ENCODE assay signal across 9 mouse cellular contexts in the genomic region with DNA sequence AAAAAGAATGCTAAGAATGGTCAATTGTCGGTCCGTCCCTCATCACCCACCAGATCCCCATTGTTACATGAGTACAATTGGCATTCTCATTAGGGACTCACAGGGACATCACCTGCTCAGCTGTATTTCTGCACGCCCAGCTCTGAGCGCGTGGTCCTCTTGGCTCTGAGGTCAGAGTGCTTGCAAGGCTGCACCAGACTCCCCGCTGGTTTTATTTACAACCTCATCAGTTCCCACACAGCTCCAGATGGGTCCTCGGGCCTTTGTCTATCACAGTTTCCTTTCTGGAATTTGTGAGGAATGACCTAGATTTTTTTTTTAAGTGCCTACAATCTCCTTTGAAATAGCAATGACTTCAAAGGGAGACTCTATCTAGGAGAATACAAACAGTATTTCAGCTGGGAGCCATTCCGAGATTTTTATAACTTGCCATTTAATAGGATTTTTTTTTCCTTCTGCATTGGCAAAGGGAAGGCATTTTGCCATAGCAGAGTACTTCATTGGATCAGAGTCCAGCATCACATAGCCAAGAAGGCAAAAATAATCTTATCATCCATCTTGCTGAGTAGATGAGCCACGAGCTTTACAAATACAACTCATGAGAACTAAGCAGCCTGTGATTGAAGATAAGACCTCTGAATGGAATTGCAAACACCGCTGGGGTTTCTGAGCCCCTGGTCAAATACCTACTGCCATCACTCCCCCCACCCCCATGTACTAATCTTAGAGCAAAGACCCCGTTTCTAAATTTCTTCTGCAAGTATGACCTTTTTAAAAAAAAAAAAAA.
DNase-seq lines count a peak whose midpoint lies in the region; ATAC-seq and TF ChIP-seq lines count a peak whose summit lies in the region.
"Had no signal": no experiment of that assay in that cellular context is flagged by ENCODE, and none has a peak within 500 bp of the region (broad histone marks: within the 10 kb centered on the region; RNA-seq: fewer than 3 reads in every experiment).

No protein-coding gene starts in this region.

- no peaks in the 10 kb centered on the region for H3K9me3 ChIP-seq in ES-Bruce4 (replicated peaks; ENCODE audit: control insufficient read depth, insufficient read depth, low read length, poor library complexity, severe bottlenecking)
- no peaks in the 10 kb centered on the region for H3K9me3 ChIP-seq in forebrain, postnatal 0 days (ENCODE audit: low read length)
- H3K9me3 ChIP-seq in midbrain, embryonic 10.5 days (replicated peaks), result no peaks in the 10 kb centered on the region

- no peaks in the 10 kb centered on the region for H3K36me3 ChIP-seq in ES-Bruce4 (ENCODE audit: control insufficient read depth, insufficient read depth, low read length, poor library complexity, severe bottlenecking)
- H3K36me3 ChIP-seq in forebrain, postnatal 0 days (ENCODE audit: insufficient read depth), result no peaks in the 10 kb centered on the region
- H3K36me3 ChIP-seq in midbrain, embryonic 10.5 days, result no peaks in the 10 kb centered on the region

- TF ChIP-seq CTCF in ES-Bruce4 (IDR thresholded peaks at IDR 0.05; ENCODE audit: low read depth, low read length), result no peak
- TF ChIP-seq CTCF in forebrain, postnatal 0 days (IDR thresholded peaks at IDR 0.05; ENCODE audit: low read depth), result no peak

- no peak overlapping the region for H3K27ac ChIP-seq in ES-Bruce4 (ENCODE audit: insufficient read depth, low read length)
- H3K27ac ChIP-seq in forebrain, postnatal 0 days (ENCODE audit: low read depth, low read length), result peak overlapping the region; percentile 45
- peak overlapping the region; percentile 28; the same call in 1 of the 2 replicates for H3K27ac ChIP-seq in midbrain, embryonic 10.5 days (replicated peaks)
- H3K27ac ChIP-seq: macrophage had no signal

- peak; percentile 93 for ATAC-seq in cerebellum, adult (ENCODE audit: insufficient number of reproducible peaks, low FRiP score, low TSS enrichment)
- peak; percentile 69 for ATAC-seq in forebrain, postnatal 0 days

- WGBS in forebrain, postnatal 0 days, result 7% methylated on average over 11 of the region's 11 CpGs
- 6% methylated on average over 11 of the region's 11 CpGs for WGBS in midbrain, embryonic 10.5 days

- TF ChIP-seq EP300 in ES-Bruce4 (IDR thresholded peaks at IDR 0.05; ENCODE audit: insufficient read depth, low read depth, low read length), result 0 out of 2 replicates have a peak, but pooled peaks have one; percentile 51

- no peaks in the 10 kb centered on the region for H3K4me1 ChIP-seq in ES-Bruce4 (ENCODE audit: control insufficient read depth, insufficient read depth, low read length)
- H3K4me1 ChIP-seq in forebrain, postnatal 0 days (ENCODE audit: insufficient read depth), result peaks cover 7% of the 10 kb centered on the region; the same call in 1 of the 2 replicates
- H3K4me1 ChIP-seq in midbrain, embryonic 10.5 days, result peaks cover 22% of the 10 kb centered on the region

- H3K27me3 ChIP-seq in ES-Bruce4 (ENCODE audit: control insufficient read depth, insufficient read depth, low read length, poor library complexity, severe bottlenecking), result no peaks in the 10 kb centered on the region
- H3K27me3 ChIP-seq in forebrain, postnatal 0 days (ENCODE audit: insufficient read depth, low read length), result no peaks in the 10 kb centered on the region
- no peaks in the 10 kb centered on the region for H3K27me3 ChIP-seq in midbrain, embryonic 10.5 days (ENCODE audit: low read depth, poor library complexity, severe bottlenecking)

- H3K4me2 ChIP-seq in forebrain, postnatal 0 days (ENCODE audit: low read depth), result 0 out of 2 replicates have a peak overlapping the region, but pooled peaks have one; percentile 8

- DNase-seq in forebrain, postnatal 0 days, result peak; percentile 55
- DNase-seq in midbrain, embryonic 10.5 days (ENCODE audit: low spot score), result no peak
- no peak for DNase-seq in urinary bladder, adult 2 months (ENCODE audit: low spot score)
- no peak for DNase-seq in lung, postnatal 14 days
- DNase-seq in layer of hippocampus, postnatal 36 days, result no peak
- no peak for DNase-seq in testis, postnatal 14 days (ENCODE audit: low spot score)

- no peak overlapping the region for H3K9ac ChIP-seq in ES-Bruce4 (ENCODE audit: low read depth, poor library complexity, severe bottlenecking)
- H3K9ac ChIP-seq in forebrain, postnatal 0 days, result no peak overlapping the region

- TF ChIP-seq POLR2A in ES-Bruce4 (IDR thresholded peaks at IDR 0.05; ENCODE audit: insufficient read depth, low read length), result no peak

- H3K4me3 ChIP-seq in ES-Bruce4 (ENCODE audit: low read depth, low read length), result no peak overlapping the region
- no peak overlapping the region for H3K4me3 ChIP-seq in forebrain, postnatal 0 days (ENCODE audit: low read depth, low read length)
- no peak overlapping the region for H3K4me3 ChIP-seq in midbrain, embryonic 10.5 days
